Mouse (Mus musculus): Measurements from ENCODE around the gene Lmbrd2.

DNA sequence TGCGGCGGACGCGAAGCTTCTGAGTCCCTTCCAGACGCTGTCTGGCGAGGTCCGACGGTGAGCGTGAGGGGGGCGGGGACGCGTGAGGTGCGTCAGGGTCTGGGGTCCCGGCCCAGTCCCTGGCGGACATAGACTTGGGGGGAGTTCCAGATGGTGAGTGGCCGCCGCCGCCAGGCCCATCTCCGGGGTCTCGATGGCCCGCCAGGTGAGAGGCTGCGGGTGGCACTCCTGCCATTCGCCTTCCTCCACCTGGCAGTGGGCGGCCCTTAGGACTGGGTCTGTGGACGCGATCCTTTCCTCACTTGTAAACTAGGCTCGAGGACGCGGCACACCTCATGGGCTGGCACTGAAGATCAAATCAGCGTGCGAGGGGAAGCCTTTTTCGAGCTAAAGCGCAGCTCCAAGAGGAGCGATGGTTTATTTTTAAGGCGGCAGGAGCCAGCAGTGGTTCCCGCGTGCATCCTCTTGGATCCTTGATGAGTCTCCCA, 378 bp downstream of the Lmbrd2 start:
- 0 out of 2 replicates have a peak, but pooled peaks have one; percentile 8 for TF ChIP-seq CTCF (IDR thresholded peaks at IDR 0.05; ENCODE audit: borderline replicate concordance, control insufficient read depth, extremely low read depth, insufficient read depth, low read length, poor library complexity)
- TF ChIP-seq POLR2A (IDR thresholded peaks at IDR 0.05; ENCODE audit: control insufficient read depth, extremely low read depth, insufficient read depth, low read length, poor library complexity) = no peak

Measured in thymus, adult 2 months (tissue).